Mouse (Mus musculus) small intestine, adult 2 months (tissue): Measurements from ENCODE around the gene Kcnq4. TPM values are rescaled to one million over a fixed set of nuclear protein-coding genes. Genes with fewer than 3 reads are reported as not detected.

Experiments used
- H3K27ac ChIP-seq: fragments of 200-500 bp; 2 replicates; pipeline ENCODE4 v1.5.1; 2012; ENCODE audit warnings: low read depth, low read length, control low read depth, inconsistent platforms; ENCODE audit not compliant: insufficient read depth
- H3K27me3 ChIP-seq: fragments of 200-500 bp; 2 replicates; pipeline ENCODE4 v1.6.1; 2012; ENCODE audit warnings: mild to moderate bottlenecking, moderate library complexity, low read length, inconsistent platforms; ENCODE audit not compliant: control insufficient read depth, insufficient read depth
- H3K36me3 ChIP-seq: fragments of 200-500 bp; 2 replicates; pipeline ENCODE4 v1.6.1; 2012; ENCODE audit warnings: mild to moderate bottlenecking, low read length, control low read depth, inconsistent platforms; ENCODE audit not compliant: control insufficient read depth, insufficient read depth
- H3K4me1 ChIP-seq: fragments of 200-500 bp; 2 replicates; pipeline ENCODE4 v1.6.1; 2012; ENCODE audit warnings: low read length, inconsistent platforms, mixed read lengths; ENCODE audit not compliant: control insufficient read depth, insufficient read depth, insufficient read length
- H3K4me3 ChIP-seq: fragments of 200-500 bp; 2 replicates; pipeline ENCODE4 v1.5.1; 2012; ENCODE audit warnings: low read depth, mild to moderate bottlenecking, control low read depth, inconsistent platforms, low read length, moderate library complexity
- CTCF ChIP-seq: fragments of 200-500 bp; IDR thresholded peaks from 2 replicates; pipeline ENCODE4 v1.5.1; 2012; ENCODE audit warnings: low read depth, mild to moderate bottlenecking, control low read depth, inconsistent platforms, low read length, moderate library complexity, mixed read lengths; ENCODE audit not compliant: insufficient replicate concordance, insufficient read length; ENCODE audit errors: extremely low read depth
- POLR2A ChIP-seq: fragments of 200-500 bp; IDR thresholded peaks from 2 replicates; pipeline ENCODE4 v1.6.1; 2012; ENCODE audit warnings: low read depth, mild to moderate bottlenecking, control low read depth, inconsistent platforms, low read length, moderate library complexity
- WGBS: fragments of 180-500 bp; shearing (Covaris S2); methylation state at CpG from one replicate; pipeline ENCODE4 v1.1.7; 2018; 5-methylcytosine and 5-hydroxymethylcytosine counted together
- polyA plus RNA-seq: library from polyadenylated mRNA; depleted of rRNA; stranded (reverse); fragments of >200 nt; gene quantifications from 2 replicates; pipeline ENCODE4 v1.2.3, GENCODE M21; 2012

Kcnq4 gene
- polyA plus RNA-seq, 1 experiment, result 4.3 TPM

GRCm38 (mm10) chr4:120749601-120750000 lies 1.2 kb upstream of the Kcnq4 start:
- peaks cover 3% of the 10 kb centered on the region; the same call in 1 of the 2 replicates for H3K4me1 ChIP-seq
- TF ChIP-seq POLR2A (no peak), CTCF (no peak)
- H3K4me3 ChIP-seq, result no peak overlapping the region
- WGBS, result 49% methylated on average over 2 of the region's 2 CpGs
- H3K27ac ChIP-seq, result no peak overlapping the region
- no peaks in the 10 kb centered on the region for H3K36me3 ChIP-seq
- peaks cover 35% of the 10 kb centered on the region for H3K27me3 ChIP-seq

DNA sequence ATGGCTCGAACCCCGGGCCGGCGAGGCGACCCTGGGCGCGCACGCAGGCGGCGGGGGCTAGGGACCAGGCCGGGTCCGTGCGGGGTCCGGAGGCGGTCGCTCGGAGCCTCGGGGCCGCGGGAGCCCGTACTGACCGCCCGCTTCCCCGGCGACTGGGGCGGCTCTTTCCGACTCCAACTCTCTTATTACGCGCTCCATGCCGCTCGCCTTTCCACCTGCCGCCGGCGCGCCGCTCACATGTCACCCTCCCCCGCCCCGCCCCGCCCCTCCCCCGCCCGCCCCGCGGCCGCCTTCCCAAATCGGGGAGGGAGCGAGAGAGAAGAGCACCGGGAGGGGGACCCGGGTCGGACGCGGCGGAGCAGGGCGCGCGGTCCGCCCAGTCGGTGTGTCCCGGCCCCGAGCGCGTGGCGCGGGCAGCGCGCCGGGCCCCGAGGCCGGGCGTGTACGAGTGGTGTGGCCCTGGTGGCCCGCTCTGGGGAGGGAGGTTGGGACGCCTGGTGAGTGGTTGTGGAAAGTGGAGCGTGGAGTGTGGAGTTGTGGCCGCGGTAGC lies 1.1 kb downstream of the Kcnq4 start:
- H3K27me3 ChIP-seq, result peaks cover 35% of the 10 kb centered on the region
- TF ChIP-seq CTCF, result no peak
- no peak for TF ChIP-seq POLR2A
- WGBS, result 1% methylated on average over 59 of the region's 75 CpGs
- no peak overlapping the region for H3K27ac ChIP-seq
- peaks cover 3% of the 10 kb centered on the region; the same call in 1 of the 2 replicates for H3K4me1 ChIP-seq
- no peaks in the 10 kb centered on the region for H3K36me3 ChIP-seq
- peak overlapping the region; percentile 64 for H3K4me3 ChIP-seq

GRCm38 (mm10) chr4:120746552-120747150 lies 1.8 kb downstream of the Kcnq4 start:
- Histone ChIP-seq H3K4me3 (peak overlapping the region; percentile 64), H3K27ac (peak overlapping the region; percentile 33), H3K36me3 (no peaks in the 10 kb centered on the region), H3K27me3 (peaks cover 35% of the 10 kb centered on the region), H3K4me1 (peaks cover 3% of the 10 kb centered on the region; the same call in 1 of the 2 replicates)
- TF ChIP-seq POLR2A, result no peak
- no peak for TF ChIP-seq CTCF
- WGBS, result 7% methylated on average over 52 of the region's 53 CpGs

- peaks cover 35% of the 10 kb centered on the region for H3K27me3 ChIP-seq
- H3K4me3 ChIP-seq, result peak overlapping the region; percentile 64
- H3K4me1 ChIP-seq, result peaks cover 3% of the 10 kb centered on the region; the same call in 1 of the 2 replicates
- 66% methylated on average over 10 of the region's 10 CpGs for WGBS
- H3K36me3 ChIP-seq, result no peaks in the 10 kb centered on the region
- H3K27ac ChIP-seq, result peak overlapping the region; percentile 33
- TF ChIP-seq CTCF (no peak), POLR2A (no peak)
Measured at GRCm38 (mm10) chr4:120745731-120746551, 2.5 kb downstream of the Kcnq4 start.

- Histone ChIP-seq H3K4me1 (peaks cover 3% of the 10 kb centered on the region; the same call in 1 of the 2 replicates), H3K36me3 (no peaks in the 10 kb centered on the region), H3K4me3 (no peak overlapping the region), H3K27me3 (peaks cover 25% of the 10 kb centered on the region), H3K27ac (no peak overlapping the region)
- 57% methylated on average over 3 of the region's 3 CpGs for WGBS
- TF ChIP-seq POLR2A (no peak), CTCF (no peak)
Measured at GRCm38 (mm10) chr4:120743636-120744035, 4.8 kb downstream of the Kcnq4 start.

GRCm38 (mm10) chr4:120741303-120741702 lies 7.1 kb downstream of the Kcnq4 start:
- H3K27ac ChIP-seq, result no peak overlapping the region
- WGBS, result 83% methylated on average over 6 of the region's 6 CpGs

More at GRCm38 (mm10) chr4:120741303-120741702, 7.1 kb downstream of the Kcnq4 start:
- Histone ChIP-seq H3K4me3 (no peak overlapping the region), H3K36me3 (no peaks in the 10 kb centered on the region), H3K4me1 (no peaks in the 10 kb centered on the region), H3K27me3 (peaks cover 3% of the 10 kb centered on the region)
- TF ChIP-seq CTCF, result no peak
- TF ChIP-seq POLR2A, result no peak
